Mouse (Mus musculus) urinary bladder, adult 2 months (tissue): Measurements from ENCODE around the gene Pcgf5. TPM values are rescaled to one million over a fixed set of nuclear protein-coding genes. Genes with fewer than 3 reads are reported as not detected.
A peak's percentile ranks its signal among the peaks of the same experiment; 100 is the strongest.
"Not testable (repeated sequence)": the region's sequence is repeated elsewhere in the genome, so short reads cannot be mapped to it uniquely, and the experiment has no call there.

Experiments
- DNase-seq: peaks from one replicate; pipeline ENCODE4 v3.0.0; 2022; ENCODE audit warnings: low spot score
- polyA plus RNA-seq: library from polyadenylated mRNA; depleted of rRNA; stranded (reverse); fragments of >200 nt; gene quantifications from 2 replicates; pipeline ENCODE4 v1.2.3, GENCODE M21; 2012

The Pcgf5 gene
- polyA plus RNA-seq, 1 experiment: 18.9 TPM

GRCm38 (mm10) chr19:36384426-36384825, 36.3 kb downstream of the Pcgf5 start:
- DNase-seq: no peak

GRCm38 (mm10) chr19:36388502-36388901, 40.4 kb downstream of the Pcgf5 start:
- no peak for DNase-seq

GRCm38 (mm10) chr19:36390714-36391113, 42.6 kb downstream of the Pcgf5 start:
- DNase-seq: no peak

GRCm38 (mm10) chr19:36398500-36398899, 50.4 kb downstream of the Pcgf5 start:
- no peak for DNase-seq

GRCm38 (mm10) chr19:36408352-36409100, 60.4 kb downstream of the Pcgf5 start:
- no peak for DNase-seq

- DNase-seq: peak; percentile 97
Observed at GRCm38 (mm10) chr19:36409280-36409860, 61.3 kb downstream of the Pcgf5 start.

- DNase-seq: peak; percentile 47
Observed at GRCm38 (mm10) chr19:36409861-36410392, 61.8 kb downstream of the Pcgf5 start.

GRCm38 (mm10) chr19:36419885-36420284, 71.8 kb downstream of the Pcgf5 start:
- DNase-seq: no peak

GRCm38 (mm10) chr19:36427195-36427876, 79.2 kb downstream of the Pcgf5 start:
- DNase-seq: no peak

- DNase-seq: no peak
Observed at GRCm38 (mm10) chr19:36428116-36428515, 80.0 kb downstream of the Pcgf5 start.

- DNase-seq: no peak
Observed at GRCm38 (mm10) chr19:36429354-36429753, 81.2 kb downstream of the Pcgf5 start.

GRCm38 (mm10) chr19:36433161-36433560, 85.1 kb downstream of the Pcgf5 start:
- no peak for DNase-seq

GRCm38 (mm10) chr19:36439894-36440714, 92.0 kb downstream of the Pcgf5 start:
- no peak for DNase-seq

- DNase-seq: no peak
Observed at GRCm38 (mm10) chr19:36450997-36451608, 103.0 kb downstream of the Pcgf5 start.

- no peak for DNase-seq
Observed at GRCm38 (mm10) chr19:36451731-36452130, 103.6 kb downstream of the Pcgf5 start.

- DNase-seq: not testable (repeated sequence)
Observed at GRCm38 (mm10) chr19:36452210-36452609, 104.1 kb downstream of the Pcgf5 start.

- DNase-seq: no peak
Observed at GRCm38 (mm10) chr19:36453451-36453850, 105.3 kb downstream of the Pcgf5 start.

GRCm38 (mm10) chr19:36470106-36470505, 122.0 kb downstream of the Pcgf5 start:
- peak; percentile 26 for DNase-seq

- no peak for DNase-seq
Observed at GRCm38 (mm10) chr19:36471325-36471724, 123.2 kb downstream of the Pcgf5 start.

GRCm38 (mm10) chr19:36476596-36476995, 128.5 kb downstream of the Pcgf5 start:
- no peak for DNase-seq

GRCm38 (mm10) chr19:36477151-36477550, 129.0 kb downstream of the Pcgf5 start:
- DNase-seq: no peak
